Mouse (Mus musculus): ENCODE measurements around the gene Ncapd2. TPM values are rescaled to one million over a fixed set of nuclear protein-coding genes. Genes with fewer than 3 reads are reported as not detected.

The Ncapd2 gene
- polyA plus RNA-seq, 1 experiment from 2014 or later, result 58.6 TPM

GRCm38 (mm10) chr6:125149569-125149950 lies 41.9 kb downstream of the Ncapd2 start:
- H3K27me3 ChIP-seq (replicated peaks), result no peaks in the 10 kb centered on the region
- no peaks in the 10 kb centered on the region for H3K9me3 ChIP-seq
- ATAC-seq (replicated peaks), result no peak
- peaks cover 4% of the 10 kb centered on the region; the same call in 1 of the 2 replicates for H3K36me3 ChIP-seq (replicated peaks)
- 68% methylated on average over 7 of the region's 7 CpGs for WGBS
- H3K9ac ChIP-seq, result no peak overlapping the region
- no peak overlapping the region for H3K4me3 ChIP-seq
- no peak overlapping the region for H3K27ac ChIP-seq
- peaks cover 43% of the 10 kb centered on the region for H3K4me1 ChIP-seq
- no peak overlapping the region for H3K4me2 ChIP-seq

GRCm38 (mm10) chr6:125148926-125149568 lies 42.5 kb downstream of the Ncapd2 start:
- H3K9ac ChIP-seq, result no peak overlapping the region
- H3K4me2 ChIP-seq, result no peak overlapping the region
- 77% methylated on average over 16 of the region's 16 CpGs for WGBS
- no peaks in the 10 kb centered on the region for H3K9me3 ChIP-seq
- ATAC-seq (replicated peaks), result no peak
- peaks cover 48% of the 10 kb centered on the region for H3K4me1 ChIP-seq
- no peaks in the 10 kb centered on the region for H3K27me3 ChIP-seq (replicated peaks)
- H3K4me3 ChIP-seq, result no peak overlapping the region
- peaks cover 7% of the 10 kb centered on the region; the same call in 1 of the 2 replicates for H3K36me3 ChIP-seq (replicated peaks)
- no peak overlapping the region for H3K27ac ChIP-seq

GRCm38 (mm10) chr6:125148251-125148925 lies 43.1 kb downstream of the Ncapd2 start:
- Histone ChIP-seq H3K4me2 (peak overlapping the region; percentile 12; the same call in 1 of the 2 replicates), H3K4me1 (peaks cover 48% of the 10 kb centered on the region), H3K9ac (no peak overlapping the region)

GRCm38 (mm10) chr6:125147329-125147728 lies 44.2 kb downstream of the Ncapd2 start:
- no peak for ATAC-seq (replicated peaks)
- WGBS, result 46% methylated on average over 10 of the region's 10 CpGs

More at GRCm38 (mm10) chr6:125148251-125148925, 43.1 kb downstream of the Ncapd2 start:
- H3K27me3 ChIP-seq (replicated peaks), result no peaks in the 10 kb centered on the region
- no peak overlapping the region for H3K27ac ChIP-seq
- H3K36me3 ChIP-seq (replicated peaks), result peaks cover 12% of the 10 kb centered on the region; the same call in 1 of the 2 replicates
- no peak for ATAC-seq (replicated peaks)
- no peak overlapping the region for H3K4me3 ChIP-seq
- 72% methylated on average over 18 of the region's 18 CpGs for WGBS
- H3K9me3 ChIP-seq, result no peaks in the 10 kb centered on the region

GRCm38 (mm10) chr6:125146797-125147196 lies 44.7 kb downstream of the Ncapd2 start:
- no peaks in the 10 kb centered on the region for H3K27me3 ChIP-seq (replicated peaks)
- H3K4me1 ChIP-seq, result peaks cover 48% of the 10 kb centered on the region
- H3K36me3 ChIP-seq (replicated peaks), result peaks cover 15% of the 10 kb centered on the region
- H3K27ac ChIP-seq, result no peak overlapping the region
- H3K9ac ChIP-seq, result 0 out of 2 replicates have a peak overlapping the region, but pooled peaks have one; percentile 32
- no peak for ATAC-seq (replicated peaks)
- H3K9me3 ChIP-seq, result no peaks in the 10 kb centered on the region
- H3K4me2 ChIP-seq, result peak overlapping the region; percentile 96
- peak overlapping the region; percentile 82 for H3K4me3 ChIP-seq
- 76% methylated on average over 4 of the region's 4 CpGs for WGBS

More at GRCm38 (mm10) chr6:125147329-125147728, 44.2 kb downstream of the Ncapd2 start:
- Histone ChIP-seq H3K36me3 (replicated peaks) (peaks cover 10% of the 10 kb centered on the region), H3K27ac (no peak overlapping the region), H3K27me3 (replicated peaks) (no peaks in the 10 kb centered on the region), H3K4me1 (peaks cover 48% of the 10 kb centered on the region), H3K4me2 (peak overlapping the region; percentile 96), H3K9me3 (no peaks in the 10 kb centered on the region), H3K9ac (peak overlapping the region; percentile 32; the same call in 1 of the 2 replicates), H3K4me3 (peak overlapping the region; percentile 82; the same call in 1 of the 2 replicates)

GRCm38 (mm10) chr6:125146148-125146547 lies 45.4 kb downstream of the Ncapd2 start:
- H3K9ac ChIP-seq, result peak overlapping the region; percentile 96
- 42% methylated on average over 7 of the region's 7 CpGs for WGBS
- H3K9me3 ChIP-seq, result no peaks in the 10 kb centered on the region
- H3K4me2 ChIP-seq, result peak overlapping the region; percentile 96
- H3K36me3 ChIP-seq (replicated peaks), result peaks cover 21% of the 10 kb centered on the region
- peaks cover 48% of the 10 kb centered on the region for H3K4me1 ChIP-seq
- H3K4me3 ChIP-seq, result peak overlapping the region; percentile 82
- no peaks in the 10 kb centered on the region for H3K27me3 ChIP-seq (replicated peaks)
- H3K27ac ChIP-seq, result peak overlapping the region; percentile 92; the same call in 1 of the 2 replicates
- no peak for ATAC-seq (replicated peaks)

GRCm38 (mm10) chr6:125145479-125145951 lies 46.0 kb downstream of the Ncapd2 start:
- Histone ChIP-seq H3K27me3 (replicated peaks) (no peaks in the 10 kb centered on the region), H3K4me3 (peak overlapping the region; percentile 82), H3K9ac (peak overlapping the region; percentile 96), H3K9me3 (no peaks in the 10 kb centered on the region), H3K4me2 (peak overlapping the region; percentile 96), H3K36me3 (replicated peaks) (peaks cover 27% of the 10 kb centered on the region), H3K27ac (peak overlapping the region; percentile 92), H3K4me1 (peaks cover 48% of the 10 kb centered on the region)
- ATAC-seq (replicated peaks), result no peak; the same call in 1 of the 2 replicates
- under 1% methylated on average over 35 of the region's 35 CpGs for WGBS

GRCm38 (mm10) chr6:125145001-125145400 lies 46.5 kb downstream of the Ncapd2 start, which contains the start of gene Iffo1:
Gene Iffo1, plus strand, starts transcription at chr6:125145241.
- no peaks in the 10 kb centered on the region for H3K27me3 ChIP-seq (replicated peaks)

GRCm38 (mm10) chr6:125143904-125144303 lies 47.6 kb downstream of the Ncapd2 start:
- H3K27ac ChIP-seq, result peak overlapping the region; percentile 92; the same call in 1 of the 2 replicates
- peaks cover 34% of the 10 kb centered on the region for H3K36me3 ChIP-seq (replicated peaks)
- H3K4me3 ChIP-seq, result no peak overlapping the region
- no peaks in the 10 kb centered on the region for H3K9me3 ChIP-seq
- H3K4me2 ChIP-seq, result no peak overlapping the region
- no peak for ATAC-seq (replicated peaks)
- peaks cover 42% of the 10 kb centered on the region for H3K4me1 ChIP-seq
- H3K27me3 ChIP-seq (replicated peaks), result no peaks in the 10 kb centered on the region
- H3K9ac ChIP-seq, result no peak overlapping the region
- WGBS, result 84% methylated on average over 9 of the region's 9 CpGs

More at GRCm38 (mm10) chr6:125145001-125145400, 46.5 kb downstream of the Ncapd2 start, which contains the start of gene Iffo1:
- Histone ChIP-seq H3K4me3 (peak within 1 kb of the TSS; percentile 82), H3K36me3 (replicated peaks) (peaks cover 31% of the 10 kb centered on the region), H3K27ac (peak within 1 kb of the TSS; percentile 92), H3K9me3 (no peaks in the 10 kb centered on the region), H3K4me2 (peak within 1 kb of the TSS; percentile 96), H3K9ac (peak within 1 kb of the TSS; percentile 96), H3K4me1 (peaks cover 48% of the 10 kb centered on the region)
- WGBS, result 0% methylated on average over 16 of the region's 16 CpGs
- peak; percentile 96 for ATAC-seq (replicated peaks)

- Histone ChIP-seq H3K9ac (no peak overlapping the region), H3K27ac (no peak overlapping the region), H3K27me3 (replicated peaks) (no peaks in the 10 kb centered on the region), H3K9me3 (no peaks in the 10 kb centered on the region), H3K4me2 (no peak overlapping the region), H3K4me1 (peaks cover 35% of the 10 kb centered on the region), H3K4me3 (no peak overlapping the region), H3K36me3 (replicated peaks) (peaks cover 34% of the 10 kb centered on the region)
- ATAC-seq (replicated peaks), result no peak
- 82% methylated on average over 3 of the region's 3 CpGs for WGBS
Measured at GRCm38 (mm10) chr6:125143128-125143527, 48.4 kb downstream of the Ncapd2 start.

- Histone ChIP-seq H3K4me1 (peaks cover 28% of the 10 kb centered on the region), H3K27me3 (replicated peaks) (no peaks in the 10 kb centered on the region), H3K9ac (no peak overlapping the region), H3K9me3 (no peaks in the 10 kb centered on the region), H3K36me3 (replicated peaks) (peaks cover 38% of the 10 kb centered on the region), H3K27ac (no peak overlapping the region), H3K4me3 (no peak overlapping the region), H3K4me2 (no peak overlapping the region)
- 94% methylated on average over 8 of the region's 8 CpGs for WGBS
- ATAC-seq (replicated peaks), result no peak
Measured at GRCm38 (mm10) chr6:125142436-125142835, 49.1 kb downstream of the Ncapd2 start.

GRCm38 (mm10) chr6:125139747-125140146 lies 51.8 kb downstream of the Ncapd2 start:
- 93% methylated on average over 7 of the region's 7 CpGs for WGBS
- Histone ChIP-seq H3K4me1 (peaks cover 7% of the 10 kb centered on the region), H3K9ac (no peak overlapping the region), H3K9me3 (no peaks in the 10 kb centered on the region), H3K4me2 (no peak overlapping the region), H3K4me3 (no peak overlapping the region), H3K36me3 (replicated peaks) (peaks cover 54% of the 10 kb centered on the region), H3K27me3 (replicated peaks) (no peaks in the 10 kb centered on the region), H3K27ac (no peak overlapping the region)
- ATAC-seq (replicated peaks), result no peak

Data from midbrain, embryonic 15.5 days (tissue).